Mouse (Mus musculus) thymus, adult 2 months (tissue): Measurements from ENCODE around the gene Fkbpl.

ENCODE experiments used
- CTCF ChIP-seq: fragments of 200-500 bp; IDR thresholded peaks from 2 replicates; pipeline ENCODE4 v1.5.1; 2012; ENCODE audit warnings: mild to moderate bottlenecking, control low read depth, low read length, moderate library complexity, borderline replicate concordance; ENCODE audit not compliant: control insufficient read depth, poor library complexity, insufficient read depth; ENCODE audit errors: extremely low read depth
- POLR2A ChIP-seq: fragments of 200-500 bp; IDR thresholded peaks from 2 replicates; pipeline ENCODE4 v1.6.1; 2012; ENCODE audit warnings: mild to moderate bottlenecking, low read length, control low read depth, moderate library complexity; ENCODE audit not compliant: control insufficient read depth, poor library complexity, insufficient read depth; ENCODE audit errors: extremely low read depth

GRCm38 (mm10) chr17:34613830-34614229, 30.7 kb upstream of the Fkbpl start:
- TF ChIP-seq CTCF = no peak
- no peak for TF ChIP-seq POLR2A
